In genomic region chr10:108580786-108581420, GRCm38 (mm10) we compare ENCODE assay signal across 12 mouse cellular contexts.
DNase-seq lines count a peak whose midpoint lies in the region; ATAC-seq and TF ChIP-seq lines count a peak whose summit lies in the region.
"Had no signal": no experiment of that assay in that cellular context is flagged by ENCODE, and none has a peak within 500 bp of the region (broad histone marks: within the 10 kb centered on the region; RNA-seq: fewer than 3 reads in every experiment).

No protein-coding gene starts in this region.

- DNase-seq in heart, embryonic 10.5 days (ENCODE audit: low spot score), result no peak
- DNase-seq in heart, postnatal 25 days (ENCODE audit: low spot score), result no peak
- peak; percentile 24 for DNase-seq in NIH3T3 (ENCODE audit: low read depth)
- DNase-seq in natural killer cell, adult 2 months (ENCODE audit: low spot score in 2 of 2), result no peak
- DNase-seq in heart, adult 2 months, result no peak
- DNase-seq: cerebellum, postnatal 25 days; gastrocnemius, adult 2 months; heart, postnatal 14 days; kidney, postnatal 4 days had no signal

- peak overlapping the region; percentile 27 for H3K4me2 ChIP-seq in forebrain, embryonic 13.5 days
- no peak overlapping the region for H3K4me2 ChIP-seq in midbrain, embryonic 15.5 days

- H3K27me3 ChIP-seq in heart, embryonic 10.5 days (ENCODE audit: insufficient read depth, poor library complexity, severe bottlenecking), result no peaks in the 10 kb centered on the region
- no peaks in the 10 kb centered on the region for H3K27me3 ChIP-seq in forebrain, embryonic 13.5 days
- no peaks in the 10 kb centered on the region for H3K27me3 ChIP-seq in midbrain, embryonic 15.5 days (replicated peaks)
- no peaks in the 10 kb centered on the region for H3K27me3 ChIP-seq in heart, adult 2 months (ENCODE audit: control insufficient read depth, insufficient read depth, low read length)

- no peak overlapping the region for H3K9ac ChIP-seq in forebrain, embryonic 13.5 days
- H3K9ac ChIP-seq in midbrain, embryonic 15.5 days, result no peak overlapping the region
- no peak overlapping the region for H3K9ac ChIP-seq in heart, adult 2 months (ENCODE audit: low read depth, low read length)

- no peak overlapping the region for H3K4me3 ChIP-seq in heart, embryonic 10.5 days
- H3K4me3 ChIP-seq in forebrain, embryonic 13.5 days, result no peak overlapping the region
- H3K4me3 ChIP-seq in midbrain, embryonic 15.5 days, result no peak overlapping the region
- no peak overlapping the region for H3K4me3 ChIP-seq in heart, adult 2 months
- H3K4me3 ChIP-seq: gastrocnemius, adult 2 months had no signal

- H3K79me2 ChIP-seq in heart, adult 2 months (replicated peaks; ENCODE audit: control insufficient read depth, insufficient read depth, low read length), result 0 out of 2 replicates have a peak, but pooled peaks cover 1% of the 10 kb centered on the region

- H3K36me3 ChIP-seq in heart, embryonic 10.5 days, result no peaks in the 10 kb centered on the region
- no peaks in the 10 kb centered on the region for H3K36me3 ChIP-seq in forebrain, embryonic 13.5 days (ENCODE audit: poor library complexity, severe bottlenecking)
- H3K36me3 ChIP-seq in midbrain, embryonic 15.5 days (replicated peaks), result no peaks in the 10 kb centered on the region
- no peaks in the 10 kb centered on the region for H3K36me3 ChIP-seq in heart, adult 2 months (ENCODE audit: control insufficient read depth, insufficient read depth, low read length)

- TF ChIP-seq POLR2A in heart, adult 2 months (IDR thresholded peaks at IDR 0.05; ENCODE audit: insufficient read depth, low read depth, low read length), result no peak

- no peak for TF ChIP-seq CTCF in heart, adult 2 months (IDR thresholded peaks at IDR 0.05)

- intact Hi-C loops in heart, postnatal 25 days (cut with DNase I), result no loop called here
- intact Hi-C loops in heart, adult 2 months (cut with DNase I), result no loop called here

- WGBS in heart, embryonic 10.5 days, result 87% methylated on average over 9 of the region's 9 CpGs
- WGBS in forebrain, embryonic 13.5 days, result 24% methylated on average over 9 of the region's 9 CpGs
- WGBS in midbrain, embryonic 15.5 days, result 45% methylated on average over 9 of the region's 9 CpGs
- WGBS in heart, adult 2 months, result 90% methylated on average over 9 of the region's 9 CpGs

- peak; percentile 79 for ATAC-seq in forebrain, embryonic 13.5 days
- peak; percentile 71 for ATAC-seq in midbrain, embryonic 15.5 days (replicated peaks)
- ATAC-seq in megakaryocyte-erythroid progenitor cell, adult 5-6 weeks (replicated peaks; ENCODE audit: low FRiP score, low TSS enrichment, poor library complexity, severe bottlenecking), result no peak

- H3K4me1 ChIP-seq in heart, embryonic 10.5 days, result peaks cover 9% of the 10 kb centered on the region
- peaks cover 29% of the 10 kb centered on the region for H3K4me1 ChIP-seq in forebrain, embryonic 13.5 days
- peaks cover 11% of the 10 kb centered on the region; the same call in 1 of the 2 replicates for H3K4me1 ChIP-seq in midbrain, embryonic 15.5 days
- H3K4me1 ChIP-seq in heart, adult 2 months (ENCODE audit: control insufficient read depth, insufficient read depth, low read length), result no peaks in the 10 kb centered on the region

- peak overlapping the region; percentile 42; the same call in 1 of the 2 replicates for H3K27ac ChIP-seq in heart, embryonic 10.5 days
- H3K27ac ChIP-seq in forebrain, embryonic 13.5 days, result peak overlapping the region; percentile 44
- H3K27ac ChIP-seq in midbrain, embryonic 15.5 days, result 0 out of 2 replicates have a peak overlapping the region, but pooled peaks have one; percentile 2
- no peak overlapping the region for H3K27ac ChIP-seq in heart, adult 2 months
- H3K27ac ChIP-seq: gastrocnemius, adult 2 months had no signal

- H3K9me3 ChIP-seq in heart, embryonic 10.5 days, result no peaks in the 10 kb centered on the region
- H3K9me3 ChIP-seq in forebrain, embryonic 13.5 days (replicated peaks), result no peaks in the 10 kb centered on the region
- H3K9me3 ChIP-seq in midbrain, embryonic 15.5 days, result no peaks in the 10 kb centered on the region

- no peak for TF ChIP-seq EP300 in heart, adult 2 months (IDR thresholded peaks at IDR 0.05; ENCODE audit: insufficient read depth, low read depth, low read length)
